Mouse (Mus musculus) liver, adult 2 months (tissue): Measurements from ENCODE around the gene Kcnn4. TPM values are rescaled to one million over a fixed set of nuclear protein-coding genes. Genes with fewer than 3 reads are reported as not detected.

Experiments
- DNase-seq: peaks from one replicate; pipeline ENCODE4 v3.0.0-alpha.2; 2011; ENCODE audit warnings: low read depth, low spot score; ENCODE audit errors: extremely low read depth
- H3K27ac ChIP-seq: fragments of 200-500 bp; replicated peaks from 2 replicates; pipeline ENCODE4 v1.5.1; 2012; ENCODE audit warnings: low read depth, mild to moderate bottlenecking, control low read depth, inconsistent platforms, low read length; ENCODE audit not compliant: insufficient read depth
- H3K27me3 ChIP-seq: fragments of 200-500 bp; 2 replicates; pipeline ENCODE4 v1.6.1; 2012; ENCODE audit warnings: mild to moderate bottlenecking, moderate library complexity, low read length, inconsistent platforms; ENCODE audit not compliant: control insufficient read depth, insufficient read depth
- H3K36me3 ChIP-seq: fragments of 200-500 bp; 2 replicates; pipeline ENCODE4 v1.6.1; 2012; ENCODE audit warnings: low read length, inconsistent platforms; ENCODE audit not compliant: control insufficient read depth, insufficient read depth
- H3K4me1 ChIP-seq: fragments of 200-500 bp; 2 replicates; pipeline ENCODE4 v1.6.1; 2011; ENCODE audit warnings: low read length; ENCODE audit not compliant: control insufficient read depth, insufficient read depth
- H3K4me3 ChIP-seq: fragments of 200-500 bp; 2 replicates; pipeline ENCODE4 v1.5.1; 2011; ENCODE audit warnings: low read depth, mild to moderate bottlenecking, control low read depth, low read length, moderate library complexity; ENCODE audit not compliant: insufficient read depth
- H3K79me2 ChIP-seq: fragments of 200-500 bp; 2 replicates; pipeline ENCODE4 v1.6.1; 2012; ENCODE audit warnings: inconsistent platforms, mild to moderate bottlenecking, low read length, moderate library complexity; ENCODE audit not compliant: control insufficient read depth, insufficient read depth
- H3K9ac ChIP-seq: fragments of 200-500 bp; 2 replicates; pipeline ENCODE4 v1.6.1; 2012; ENCODE audit warnings: low read depth, mild to moderate bottlenecking, control low read depth, inconsistent platforms, low read length
- CTCF ChIP-seq: fragments of 200-500 bp; IDR thresholded peaks from 2 replicates; pipeline ENCODE4 v1.5.1; 2011; ENCODE audit warnings: low read depth, low read length, control low read depth
- POLR2A ChIP-seq: fragments of 200-500 bp; IDR thresholded peaks from 2 replicates; pipeline ENCODE4 v1.6.1; 2011; ENCODE audit warnings: low read length, control low read depth; ENCODE audit not compliant: insufficient read depth; ENCODE audit errors: extremely low read depth
- WGBS: fragments of 180-500 bp; shearing (Covaris S2); methylation state at CpG from one replicate; pipeline ENCODE4 v1.1.7; 2018; 5-methylcytosine and 5-hydroxymethylcytosine counted together
- polyA plus RNA-seq: library from polyadenylated mRNA; depleted of rRNA; stranded (reverse); fragments of >200 nt; gene quantifications from 2 replicates; pipeline ENCODE4 v1.2.3, GENCODE M21; 2012
- total RNA-seq: library from RNA; depleted of rRNA; stranded (reverse); fragments of >200 nt; gene quantifications from 2 replicates; pipeline ENCODE4 v1.2.3, GENCODE M21; 2014

Kcnn4 gene
- total and polyA plus RNA-seq, 2 experiments, result 0.66 to 0.83 TPM

DNA sequence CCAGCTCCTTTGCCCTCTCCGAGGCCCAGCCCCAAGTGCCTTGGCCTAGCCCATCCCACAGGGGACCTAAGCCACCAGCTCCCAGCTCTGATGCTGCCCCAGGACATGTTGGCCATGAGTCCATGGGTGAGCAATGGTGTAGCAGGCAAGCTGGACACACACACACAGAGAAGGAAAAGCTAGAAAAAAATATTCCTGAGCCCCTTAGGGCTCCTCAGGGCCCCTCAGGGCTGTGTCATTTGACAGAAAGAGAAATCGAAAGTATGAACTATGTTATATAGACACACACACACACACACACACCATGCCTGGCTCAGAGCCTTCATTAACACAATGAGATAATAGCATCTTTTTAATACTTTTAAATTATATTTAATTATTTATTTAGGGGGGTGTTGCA is 10.3 kb downstream of the Kcnn4 start:
- no peak for TF ChIP-seq POLR2A
- TF ChIP-seq CTCF, result no peak
- H3K9ac ChIP-seq, result no peak overlapping the region
- no peak for DNase-seq
- 68% methylated on average over 2 of the region's 2 CpGs for WGBS
- H3K27ac ChIP-seq, result no peak overlapping the region
- no peak overlapping the region for H3K4me3 ChIP-seq
- no peaks in the 10 kb centered on the region for H3K4me1 ChIP-seq
- H3K36me3 ChIP-seq, result no peaks in the 10 kb centered on the region
- H3K27me3 ChIP-seq, result peaks cover 4% of the 10 kb centered on the region; the same call in 1 of the 2 replicates
- no peaks in the 10 kb centered on the region for H3K79me2 ChIP-seq

DNA sequence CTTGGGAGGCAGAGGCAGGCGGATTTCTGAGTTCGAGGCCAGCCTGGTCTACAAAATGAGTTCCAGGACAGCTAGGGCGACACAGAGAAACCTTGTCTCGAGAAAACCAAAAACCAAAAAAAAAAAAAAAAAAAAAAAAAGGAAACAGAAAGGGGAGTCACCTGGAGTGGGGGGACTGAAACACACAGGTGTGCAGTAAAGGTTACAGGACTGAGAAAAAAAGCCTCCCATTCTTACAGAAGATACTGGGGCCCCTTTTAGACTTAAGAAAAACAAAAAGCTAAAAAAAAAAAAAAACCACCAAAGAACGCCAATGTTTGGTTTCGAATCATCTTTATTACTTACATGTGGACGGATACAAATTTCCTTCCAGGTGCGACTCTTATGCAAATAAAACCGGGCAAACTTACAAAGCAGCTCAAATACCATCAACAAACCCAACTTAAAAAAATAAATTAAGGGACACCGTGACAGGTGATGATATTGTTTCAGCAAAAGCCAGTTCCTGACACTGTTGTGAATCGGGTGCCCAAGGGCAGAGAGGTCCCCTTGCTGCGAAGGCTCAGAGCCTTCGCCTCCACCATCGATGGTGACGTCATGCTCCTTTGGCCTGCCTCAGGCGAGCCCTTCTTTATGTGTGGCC is 12.8 kb downstream of the Kcnn4 start:
- no peaks in the 10 kb centered on the region for H3K79me2 ChIP-seq
- H3K36me3 ChIP-seq, result no peaks in the 10 kb centered on the region
- no peaks in the 10 kb centered on the region for H3K27me3 ChIP-seq
- no peaks in the 10 kb centered on the region for H3K4me1 ChIP-seq
- WGBS, result 75% methylated on average over 16 of the region's 16 CpGs
- no peak overlapping the region for H3K27ac ChIP-seq
- H3K9ac ChIP-seq, result no peak overlapping the region
- DNase-seq, result no peak
- no peak overlapping the region for H3K4me3 ChIP-seq
- TF ChIP-seq CTCF (no peak), POLR2A (no peak)

- Histone ChIP-seq H3K27me3 (no peaks in the 10 kb centered on the region), H3K36me3 (no peaks in the 10 kb centered on the region), H3K9ac (no peak overlapping the region), H3K79me2 (no peaks in the 10 kb centered on the region), H3K27ac (no peak overlapping the region), H3K4me1 (no peaks in the 10 kb centered on the region), H3K4me3 (no peak overlapping the region)
- 73% methylated on average over 6 of the region's 6 CpGs for WGBS
- DNase-seq, result no peak
- TF ChIP-seq CTCF, result no peak
- no peak for TF ChIP-seq POLR2A
Measured at GRCm38 (mm10) chr7:24384070-24384469, 14.0 kb downstream of the Kcnn4 start.

- Histone ChIP-seq H3K36me3 (no peaks in the 10 kb centered on the region), H3K4me1 (no peaks in the 10 kb centered on the region), H3K27ac (no peak overlapping the region), H3K4me3 (no peak overlapping the region), H3K27me3 (no peaks in the 10 kb centered on the region), H3K9ac (no peak overlapping the region), H3K79me2 (no peaks in the 10 kb centered on the region)
- no peak for TF ChIP-seq POLR2A
- TF ChIP-seq CTCF, result peak; percentile 89
- 9% methylated on average over 11 of the region's 11 CpGs for WGBS
- no peak for DNase-seq
Measured at GRCm38 (mm10) chr7:24384827-24385226, 14.8 kb downstream of the Kcnn4 start.

DNA sequence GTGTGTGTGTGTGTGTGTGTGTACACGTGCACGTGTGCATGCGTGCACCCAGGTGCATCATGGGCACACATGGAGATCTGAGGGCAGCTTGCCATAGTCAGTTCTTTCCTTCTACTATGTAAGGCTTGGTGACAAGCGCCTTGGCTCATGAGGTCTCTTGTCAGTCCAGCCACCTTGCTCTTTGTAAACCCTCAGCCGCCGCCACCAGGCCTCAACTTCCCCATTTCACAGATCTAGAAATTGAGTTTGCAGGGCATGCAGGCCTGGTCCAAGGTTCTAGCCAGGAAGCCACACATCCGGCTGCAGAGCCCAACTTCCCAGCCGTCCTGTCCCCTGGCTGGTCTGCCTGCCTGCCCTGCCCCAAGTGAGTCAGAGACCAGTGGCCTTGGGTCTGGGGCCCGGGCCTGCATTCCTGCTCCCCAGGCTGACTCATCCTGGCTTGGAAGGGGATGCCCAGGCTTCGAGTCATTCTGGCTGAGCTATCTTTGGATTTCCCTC is 17.0 kb downstream of the Kcnn4 start:
- Histone ChIP-seq H3K36me3 (no peaks in the 10 kb centered on the region), H3K27ac (no peak overlapping the region), H3K4me3 (no peak overlapping the region), H3K79me2 (no peaks in the 10 kb centered on the region), H3K9ac (no peak overlapping the region), H3K4me1 (no peaks in the 10 kb centered on the region), H3K27me3 (no peaks in the 10 kb centered on the region)
- DNase-seq, result no peak
- 72% methylated on average over 10 of the region's 10 CpGs for WGBS
- TF ChIP-seq CTCF (no peak), POLR2A (no peak)

GRCm38 (mm10) chr7:24389516-24390187 is 19.6 kb downstream of the Kcnn4 start:
- H3K4me3 ChIP-seq, result no peak overlapping the region
- H3K9ac ChIP-seq, result no peak overlapping the region
- no peaks in the 10 kb centered on the region for H3K79me2 ChIP-seq
- H3K27ac ChIP-seq, result 0 out of 2 replicates have a peak overlapping the region, but pooled peaks have one; percentile 27
- no peak for TF ChIP-seq POLR2A
- H3K27me3 ChIP-seq, result no peaks in the 10 kb centered on the region
- H3K4me1 ChIP-seq, result no peaks in the 10 kb centered on the region
- H3K36me3 ChIP-seq, result no peaks in the 10 kb centered on the region
- WGBS, result 63% methylated on average over 13 of the region's 13 CpGs
- DNase-seq, result peak; percentile 12
